Mouse (Mus musculus) lung, embryonic 16.5 days (tissue): ENCODE measurements at regions not wholly inside any gene's neighbourhood (a gene's known extent, or its start where the extent isn't known, plus 50 kb on each side); places are given as distances from the start of the nearest gene placed in this dataset.

ENCODE experiments used
- ATAC-seq: fragments of 200-750 bp; cut with Nextera tagmentation; 2 replicates; pipeline ENCODE4 v1.8.0; 2017; ENCODE audit warnings: low read depth, mild to moderate bottlenecking, moderate library complexity
- H3K27ac ChIP-seq: fragments of 300-500 bp; sonication (generic); 2 replicates; pipeline ENCODE4 v1.5.1; 2014; ENCODE audit warnings: mild to moderate bottlenecking, control low read depth, low read length
- H3K27me3 ChIP-seq: fragments of 300-500 bp; sonication (generic); 2 replicates; pipeline ENCODE4 v1.6.1; 2014; ENCODE audit warnings: low read depth, low read length, mixed read lengths; ENCODE audit not compliant: control insufficient read depth, insufficient read depth
- H3K36me3 ChIP-seq: fragments of 300-500 bp; sonication (generic); 2 replicates; pipeline ENCODE4 v1.6.1; 2014; ENCODE audit warnings: low read length; ENCODE audit not compliant: control insufficient read depth, insufficient read depth
- H3K4me1 ChIP-seq: fragments of 300-500 bp; sonication (generic); replicated peaks from 2 replicates; pipeline ENCODE4 v1.6.1; 2014; ENCODE audit warnings: low read length, mixed read lengths; ENCODE audit not compliant: control insufficient read depth, insufficient read depth
- H3K4me2 ChIP-seq: fragments of 300-500 bp; sonication (generic); 2 replicates; pipeline ENCODE4 v1.6.1; 2014; ENCODE audit warnings: low read depth, low read length, control low read depth
- H3K4me3 ChIP-seq: fragments of 300-500 bp; sonication (generic); 2 replicates; pipeline ENCODE4 v1.5.1; 2014; ENCODE audit warnings: mild to moderate bottlenecking, low read length, control low read depth
- H3K9ac ChIP-seq: fragments of 300-500 bp; sonication (generic); 2 replicates; pipeline ENCODE4 v1.6.1; 2014; ENCODE audit warnings: low read length, control low read depth
- H3K9me3 ChIP-seq: fragments of 300-500 bp; sonication (generic); 2 replicates; pipeline ENCODE4 v1.6.1; 2016; ENCODE audit warnings: low read length; ENCODE audit not compliant: control insufficient read depth
- WGBS: fragments of 180-500 bp; shearing (Covaris S2); extraction: QIAGEN DNeasy Blood & Tissue Kit; methylation state at CpG from one replicate; pipeline ENCODE4 v1.1.7; 2014; 5-methylcytosine and 5-hydroxymethylcytosine counted together

DNA sequence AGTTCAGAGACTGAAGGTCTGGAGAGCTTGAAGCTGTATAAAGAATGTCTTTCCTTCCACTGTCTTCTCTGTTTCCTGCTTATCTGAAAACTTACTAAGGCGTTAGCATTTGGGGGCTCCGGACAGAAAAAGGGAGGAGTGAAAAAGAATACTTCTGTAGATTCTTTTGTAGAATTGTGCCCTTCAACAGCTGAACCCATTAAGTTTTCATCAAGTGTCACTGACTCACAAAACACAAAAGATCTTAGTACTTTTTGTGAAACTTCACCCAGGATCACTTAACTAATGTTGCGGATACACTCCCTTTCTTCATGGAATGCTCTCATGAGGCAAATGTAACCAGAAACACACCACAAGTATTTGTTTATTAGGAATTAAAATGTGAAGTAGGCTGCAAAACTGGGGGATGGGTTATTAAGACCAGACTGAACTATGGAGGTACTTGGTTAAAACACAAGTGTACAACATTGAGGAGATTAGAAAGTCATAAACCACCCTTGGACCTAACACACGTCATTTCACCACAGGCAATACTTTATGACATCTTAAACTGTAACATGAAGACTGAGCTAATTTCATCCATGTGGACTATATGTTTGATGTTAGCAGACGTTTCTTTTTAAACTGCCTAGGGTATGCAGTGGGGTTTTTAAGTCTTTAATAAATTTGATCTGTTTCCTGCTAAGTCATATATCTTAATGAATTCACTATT is 225.1 kb downstream of the Aldoart1 start:
- Histone ChIP-seq H3K36me3 (no peaks in the 10 kb centered on the region), H3K9ac (no peak overlapping the region), H3K27me3 (no peaks in the 10 kb centered on the region), H3K27ac (no peak overlapping the region), H3K4me2 (no peak overlapping the region), H3K9me3 (no peaks in the 10 kb centered on the region), H3K4me1 (no peaks in the 10 kb centered on the region), H3K4me3 (no peak overlapping the region)
- 45% methylated on average over 5 of the region's 5 CpGs for WGBS
- ATAC-seq, result no peak

DNA sequence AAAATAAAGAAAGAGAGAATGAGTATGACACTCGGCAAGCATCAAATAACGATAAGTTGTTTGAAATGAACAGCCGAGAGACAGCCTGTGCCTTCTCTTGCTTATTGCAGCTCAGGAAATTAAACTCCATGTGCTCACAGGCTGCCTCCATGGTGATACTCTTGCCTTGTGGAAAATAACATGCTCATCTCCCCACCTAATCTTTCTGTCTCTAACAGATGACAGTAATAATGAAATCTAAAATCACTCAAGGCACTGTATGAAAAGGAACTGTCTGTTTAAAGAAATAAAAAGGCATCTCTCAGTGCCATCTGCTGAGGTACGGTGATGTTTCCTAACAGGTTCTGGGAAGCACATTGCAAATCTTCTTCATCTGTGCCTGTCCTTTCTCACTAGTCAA is 247.3 kb downstream of the Aldoart1 start:
- H3K4me1 ChIP-seq, result no peaks in the 10 kb centered on the region
- H3K36me3 ChIP-seq, result no peaks in the 10 kb centered on the region
- H3K9me3 ChIP-seq, result no peaks in the 10 kb centered on the region
- H3K27ac ChIP-seq, result no peak overlapping the region
- ATAC-seq, result no peak
- H3K9ac ChIP-seq, result no peak overlapping the region
- H3K4me3 ChIP-seq, result no peak overlapping the region
- no peak overlapping the region for H3K4me2 ChIP-seq
- WGBS, result 85% methylated on average over 4 of the region's 4 CpGs
- no peaks in the 10 kb centered on the region for H3K27me3 ChIP-seq

DNA sequence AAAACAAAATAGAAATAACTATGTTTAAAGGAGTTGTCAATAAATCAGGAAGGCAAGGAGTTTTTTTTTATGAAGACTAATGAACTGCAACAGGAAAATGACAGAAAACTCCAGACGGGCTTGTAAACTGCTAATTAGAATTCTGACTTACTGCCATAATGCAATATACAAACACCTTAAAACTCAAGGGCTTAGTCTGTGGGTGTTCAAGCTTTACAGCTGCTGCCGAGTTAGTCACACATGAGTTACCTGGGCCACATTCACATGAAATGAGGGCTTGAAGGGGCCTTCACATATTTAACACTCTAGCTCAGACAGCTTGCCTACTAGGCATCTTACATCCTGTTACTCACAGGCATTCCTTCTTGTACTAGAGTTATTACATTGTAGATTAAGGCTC is 256.9 kb downstream of the Aldoart1 start:
- H3K27ac ChIP-seq, result no peak overlapping the region
- 46% methylated on average over 2 of the region's 2 CpGs for WGBS
- no peaks in the 10 kb centered on the region for H3K9me3 ChIP-seq
- H3K36me3 ChIP-seq, result no peaks in the 10 kb centered on the region
- no peak overlapping the region for H3K9ac ChIP-seq
- no peak for ATAC-seq
- H3K4me2 ChIP-seq, result no peak overlapping the region
- H3K4me3 ChIP-seq, result no peak overlapping the region
- no peaks in the 10 kb centered on the region for H3K4me1 ChIP-seq
- no peaks in the 10 kb centered on the region for H3K27me3 ChIP-seq

DNA sequence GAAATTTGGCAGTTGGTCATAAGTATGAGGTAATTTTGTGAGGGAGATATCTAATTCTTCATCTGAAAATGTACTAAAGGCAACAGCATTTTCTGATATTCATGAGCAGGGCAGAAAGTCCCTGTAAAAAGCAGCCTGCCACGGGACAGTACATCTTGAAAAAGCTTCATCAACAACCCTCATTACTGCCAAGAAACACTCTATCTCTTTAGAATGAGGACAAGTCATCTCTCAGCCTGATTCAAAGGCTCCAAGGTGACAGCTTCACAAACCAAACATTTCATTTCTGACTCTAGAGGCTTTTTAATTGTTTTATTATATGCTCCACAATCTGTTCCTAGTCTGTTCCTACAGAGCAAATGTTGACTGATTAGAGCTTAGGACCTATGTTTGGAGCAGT is 260.3 kb downstream of the Aldoart1 start:
- no peak overlapping the region for H3K4me2 ChIP-seq
- H3K27me3 ChIP-seq, result no peaks in the 10 kb centered on the region
- no peak overlapping the region for H3K27ac ChIP-seq
- WGBS, result 43% methylated on average over 1 of the region's 1 CpGs
- no peaks in the 10 kb centered on the region for H3K9me3 ChIP-seq
- H3K36me3 ChIP-seq, result no peaks in the 10 kb centered on the region
- no peak overlapping the region for H3K9ac ChIP-seq
- no peak for ATAC-seq
- H3K4me1 ChIP-seq, result no peaks in the 10 kb centered on the region
- no peak overlapping the region for H3K4me3 ChIP-seq

DNA sequence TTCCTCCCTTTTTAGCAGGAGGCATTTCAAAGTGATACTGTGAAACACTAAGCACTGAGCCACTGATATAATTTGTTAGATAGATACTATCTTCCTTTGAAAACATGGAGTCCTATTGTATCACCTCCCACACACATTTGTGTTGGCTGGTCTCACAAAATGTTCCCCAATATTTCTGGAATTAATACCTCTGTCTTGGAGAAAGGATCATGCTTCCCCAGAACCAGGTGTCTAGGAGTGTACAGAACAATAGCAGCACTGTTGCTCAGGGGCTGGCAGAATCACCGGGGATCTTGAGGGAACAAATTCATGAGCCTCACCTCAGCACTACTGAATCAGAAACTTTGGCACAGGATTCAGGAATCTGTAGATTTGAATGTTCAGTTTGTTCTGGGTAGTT is 277.5 kb downstream of the Aldoart1 start:
- Histone ChIP-seq H3K27ac (no peak overlapping the region), H3K36me3 (no peaks in the 10 kb centered on the region), H3K4me3 (no peak overlapping the region), H3K9me3 (no peaks in the 10 kb centered on the region), H3K27me3 (no peaks in the 10 kb centered on the region), H3K9ac (no peak overlapping the region), H3K4me1 (no peaks in the 10 kb centered on the region), H3K4me2 (no peak overlapping the region)
- WGBS, result 87% methylated on average over 1 of the region's 1 CpGs
- ATAC-seq, result no peak

DNA sequence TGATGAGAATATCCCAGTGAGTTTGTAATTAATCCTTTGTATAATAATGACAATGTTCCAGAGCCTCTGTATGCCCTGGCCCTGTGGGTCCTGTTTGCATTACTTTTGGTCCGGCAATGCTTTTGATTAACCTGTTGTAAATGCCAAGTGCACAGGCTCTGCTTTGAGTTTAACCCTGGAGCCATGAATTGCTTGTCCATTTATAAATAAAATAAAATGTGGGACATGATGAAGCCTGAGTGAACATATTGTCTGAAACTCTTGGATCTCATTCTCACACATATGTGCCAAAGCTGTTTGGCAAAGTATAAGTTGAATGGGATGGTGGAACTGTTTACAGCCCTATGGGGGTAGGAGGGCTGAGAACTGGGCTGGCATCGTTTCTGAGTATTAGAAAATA is 280.5 kb downstream of the Aldoart1 start:
- no peak for ATAC-seq
- H3K9ac ChIP-seq, result no peak overlapping the region
- no peak overlapping the region for H3K27ac ChIP-seq
- WGBS, result 71% methylated on average over 2 of the region's 2 CpGs
- H3K9me3 ChIP-seq, result no peaks in the 10 kb centered on the region
- no peaks in the 10 kb centered on the region for H3K27me3 ChIP-seq
- H3K36me3 ChIP-seq, result no peaks in the 10 kb centered on the region
- H3K4me2 ChIP-seq, result no peak overlapping the region
- H3K4me3 ChIP-seq, result no peak overlapping the region
- no peaks in the 10 kb centered on the region for H3K4me1 ChIP-seq

DNA sequence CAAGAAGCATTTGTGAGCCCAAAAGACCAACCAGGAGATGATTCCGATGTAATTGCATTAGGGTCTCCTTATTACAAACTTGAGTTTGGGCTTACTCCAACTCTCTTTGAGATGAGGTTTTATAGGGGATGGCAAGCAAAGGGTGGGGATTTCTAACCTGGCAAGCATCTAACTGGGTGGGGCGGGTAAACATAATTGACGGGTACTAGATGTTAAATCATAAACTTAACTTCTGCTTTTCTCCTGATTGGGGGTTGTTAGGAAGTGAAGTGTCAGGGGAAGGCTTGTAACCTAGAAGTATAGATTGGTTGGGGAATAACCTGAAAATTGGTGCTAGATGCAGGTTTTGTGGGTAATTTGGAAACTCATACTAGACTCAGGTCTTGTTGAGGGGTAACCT is 287.2 kb downstream of the Aldoart1 start:
- no peaks in the 10 kb centered on the region for H3K27me3 ChIP-seq
- no peaks in the 10 kb centered on the region for H3K36me3 ChIP-seq
- H3K4me2 ChIP-seq, result no peak overlapping the region
- no peak overlapping the region for H3K27ac ChIP-seq
- no peaks in the 10 kb centered on the region for H3K4me1 ChIP-seq
- WGBS, result 77% methylated on average over 3 of the region's 3 CpGs
- H3K9ac ChIP-seq, result no peak overlapping the region
- H3K9me3 ChIP-seq, result no peaks in the 10 kb centered on the region
- no peak for ATAC-seq
- H3K4me3 ChIP-seq, result no peak overlapping the region

DNA sequence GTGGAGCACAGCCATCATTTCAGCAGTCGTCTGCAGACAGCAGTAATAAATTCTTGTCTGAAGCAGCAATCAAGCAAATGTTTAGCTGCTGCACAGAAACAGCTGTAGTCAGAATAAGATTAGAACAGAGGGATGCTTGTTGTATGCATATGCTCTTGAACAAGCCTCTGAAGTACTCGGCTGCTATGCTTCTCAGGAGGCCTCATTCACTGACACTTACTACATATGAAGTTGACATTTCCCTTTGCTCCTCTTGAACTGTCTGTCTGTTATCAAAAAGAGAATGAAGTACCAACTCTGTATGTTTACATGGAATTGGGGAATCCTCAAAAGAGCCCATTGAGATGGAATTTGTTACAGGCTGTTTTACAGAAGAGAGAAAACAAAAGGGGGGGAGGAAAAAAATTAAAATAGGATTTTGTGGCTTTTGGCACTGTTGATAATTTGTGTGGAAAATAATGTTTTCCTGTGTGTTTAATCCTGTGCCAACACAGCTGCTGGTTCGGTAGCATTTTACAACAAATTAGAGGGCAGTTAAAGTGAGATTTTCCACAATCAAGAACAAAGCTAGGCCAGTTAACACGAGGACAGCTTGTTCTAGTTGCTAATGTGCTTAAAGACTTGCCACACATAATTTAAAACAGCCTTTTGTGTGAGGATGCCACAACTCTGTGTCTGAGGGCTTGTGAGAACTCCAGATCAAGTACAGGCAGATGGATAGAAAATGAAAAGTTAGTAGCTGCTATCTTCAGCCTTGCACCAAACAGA is 289.3 kb downstream of the Aldoart1 start:
- H3K4me1 ChIP-seq, result no peaks in the 10 kb centered on the region
- no peak overlapping the region for H3K4me2 ChIP-seq
- no peak overlapping the region for H3K4me3 ChIP-seq
- no peak overlapping the region for H3K9ac ChIP-seq
- no peaks in the 10 kb centered on the region for H3K9me3 ChIP-seq
- whole genome bisulfite sequencing, result 13% methylated on average over 4 of the region's 4 CpGs
- no peaks in the 10 kb centered on the region for H3K36me3 ChIP-seq
- no peaks in the 10 kb centered on the region for H3K27me3 ChIP-seq
- H3K27ac ChIP-seq, result no peak overlapping the region
- no peak for ATAC-seq

DNA sequence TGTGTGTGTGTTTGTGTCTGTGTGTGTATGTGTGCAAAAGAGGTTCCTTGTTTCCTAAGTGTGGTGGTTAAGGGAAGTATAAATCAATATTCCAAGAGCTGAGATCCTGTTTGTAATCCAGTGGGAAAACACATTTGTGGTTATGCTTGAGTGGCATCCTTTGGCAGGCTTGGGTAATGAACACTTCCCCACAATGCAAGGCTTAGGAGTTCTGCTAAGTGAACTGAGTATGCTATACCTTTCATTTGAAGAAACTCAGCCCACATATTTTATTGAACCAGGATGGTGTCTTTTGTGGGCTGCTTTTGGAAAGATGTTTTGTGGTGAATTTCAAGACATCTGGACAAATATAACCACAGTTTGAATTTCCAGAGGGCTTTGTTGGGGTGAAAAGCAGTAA is 298.2 kb downstream of the Aldoart1 start:
- no peak overlapping the region for H3K4me3 ChIP-seq
- H3K27ac ChIP-seq, result no peak overlapping the region
- no peaks in the 10 kb centered on the region for H3K4me1 ChIP-seq
- no peak overlapping the region for H3K9ac ChIP-seq
- no peaks in the 10 kb centered on the region for H3K36me3 ChIP-seq
- ATAC-seq, result no peak
- no peak overlapping the region for H3K4me2 ChIP-seq
- H3K9me3 ChIP-seq, result no peaks in the 10 kb centered on the region
- no peaks in the 10 kb centered on the region for H3K27me3 ChIP-seq
